Mouse (Mus musculus) left cerebral cortex, postnatal 25 days (tissue): ENCODE results near the gene Ndufaf3. TPM values are rescaled to one million over a fixed set of nuclear protein-coding genes. Genes with fewer than 3 reads are reported as not detected.
"Not testable (repeated sequence)": the region's sequence is repeated elsewhere in the genome, so short reads cannot be mapped to it uniquely, and the experiment has no call there.

Source experiments
- DNase-seq, 2 experiments: peaks; one replicate each; pipeline ENCODE4 v3.0.0; 2022; ENCODE audit warnings: low spot score in 2 of 2, mixed read lengths in 1 of 2
- intact Hi-C: fragments of 180-260 bp; cut with DNase I; formaldehyde crosslinking; loops from one replicate; pipeline ENCODE4 v1.15.1; 2025
- total RNA-seq, 2 experiments: library from RNA; stranded (reverse); gene quantifications; 2 replicates each; pipeline ENCODE4 v1.2.3; 2021

The Ndufaf3 gene
- total RNA-seq, result 10 to 100 TPM; 53.1 to 58.2 TPM

GRCm38 (mm10) chr9:108566815-108567776, at the start of gene Ndufaf3:
Ndufaf3 (minus strand) TSS chr9:108567434.
- DNase-seq, result peak; percentile 96 to 98
- intact Hi-C loops, result loop anchor here (2.0 kb wide), 1 partner anchor 30 kb away; the partner anchor contains the start of gene P4htm

GRCm38 (mm10) chr9:108611488-108611887, 44.3 kb upstream of the Ndufaf3 start:
- peak in 1 of 2 experiments; percentile 75 for DNase-seq
- intact Hi-C loops, result no loop called here

DNA sequence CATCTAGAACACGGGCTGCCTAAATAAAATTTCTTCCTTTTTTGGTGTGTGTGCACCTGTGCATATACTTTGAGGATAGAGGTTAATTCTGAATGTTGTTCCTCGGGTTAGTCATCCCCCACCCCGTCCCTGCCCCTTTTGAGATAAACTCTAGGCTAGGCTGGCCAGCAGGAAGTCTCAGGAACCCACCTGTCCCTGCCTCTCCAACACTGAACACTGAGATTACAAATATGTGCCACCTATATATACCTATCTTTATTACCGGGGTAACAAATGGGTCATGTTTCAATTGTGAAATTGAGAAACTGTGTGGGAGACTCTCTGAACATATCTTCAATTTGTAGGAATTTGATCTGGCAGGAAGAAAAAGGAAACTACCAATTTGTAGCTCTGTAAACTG, 41.7 kb upstream of the Ndufaf3 start:
- DNase-seq, result no peak
- intact Hi-C loops, result no loop called here

DNA sequence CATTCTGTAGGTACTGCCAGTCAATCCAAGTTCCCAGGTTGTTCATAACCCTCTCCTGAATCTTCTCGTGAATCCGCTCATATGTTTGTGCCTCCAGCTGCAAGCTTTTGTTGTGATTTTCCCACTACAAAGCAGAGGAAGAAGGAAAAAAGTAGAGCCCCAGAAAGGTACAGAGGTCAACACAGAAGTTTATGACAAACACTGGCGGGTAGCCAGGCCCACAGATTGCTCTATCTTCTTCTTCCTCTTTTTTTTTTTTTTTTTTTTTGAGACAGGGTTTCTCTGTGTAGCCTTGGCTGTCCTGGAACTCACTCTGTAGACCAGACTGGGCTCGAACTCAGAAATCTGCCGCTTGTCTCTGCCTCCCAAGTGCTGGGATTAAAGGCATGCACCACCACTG, 40.7 kb upstream of the Ndufaf3 start:
- DNase-seq, intact Hi-C loops: not testable (repeated sequence)

DNA sequence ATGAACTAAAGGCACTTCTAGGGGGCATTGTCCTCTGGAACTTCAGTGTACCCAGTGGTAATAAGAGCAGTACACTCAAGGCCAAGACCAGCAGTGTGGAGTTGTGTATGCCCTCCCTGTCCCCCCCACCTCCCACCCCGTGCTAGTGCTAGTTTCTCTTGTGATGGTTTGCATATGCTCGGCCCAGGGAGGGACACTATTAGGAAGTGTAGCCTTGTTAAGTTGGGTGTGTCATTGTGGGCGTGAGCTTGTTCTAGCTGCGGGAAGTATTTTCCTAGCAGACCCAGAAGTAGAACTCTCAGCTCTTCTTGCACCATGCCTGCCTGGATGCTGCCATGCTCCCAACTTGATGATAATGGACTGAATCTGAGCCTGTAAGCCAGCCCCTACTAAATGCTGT, 34.8 kb upstream of the Ndufaf3 start:
- intact Hi-C loops, result no loop called here
- no peak for DNase-seq

- DNase-seq, result no peak
- intact Hi-C loops, result no loop called here
Observed at GRCm38 (mm10) chr9:108600011-108600410, 32.8 kb upstream of the Ndufaf3 start.

GRCm38 (mm10) chr9:108599021-108599566, 31.9 kb upstream of the Ndufaf3 start:
- intact Hi-C loops, result no loop called here
- DNase-seq, result no peak

- DNase-seq, result peak; percentile 84 to 85
- intact Hi-C loops, result loop anchor here (2.0 kb wide), 1 partner anchor 30 kb away; the partner anchor contains the start of gene Ndufaf3
Observed at GRCm38 (mm10) chr9:108596998-108597764, 29.9 kb upstream of the Ndufaf3 start, which contains the start of gene P4htm. P4htm (minus strand) TSS chr9:108597667.

DNA sequence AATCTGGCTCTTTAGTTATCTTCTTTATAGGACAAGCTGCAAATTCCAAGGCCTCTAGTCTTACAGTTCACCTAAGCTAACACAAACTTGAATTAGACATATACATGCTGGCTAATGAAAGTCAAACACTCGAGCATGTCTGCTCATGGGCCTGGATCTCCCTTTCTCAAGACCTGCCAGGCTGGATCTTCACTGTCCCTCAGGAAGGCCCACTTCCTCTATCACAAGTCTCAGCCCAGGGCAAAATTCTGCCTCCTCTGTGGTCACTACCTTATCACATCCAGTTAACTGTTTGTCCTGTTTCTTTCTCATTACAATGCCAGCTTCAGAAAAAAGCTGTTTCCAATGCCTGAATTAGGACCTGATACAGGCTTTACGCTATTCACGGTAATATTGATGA, 27.1 kb upstream of the Ndufaf3 start:
- no peak for DNase-seq
- intact Hi-C loops, result no loop called here

- no peak for DNase-seq
- intact Hi-C loops, result no loop called here
Observed at GRCm38 (mm10) chr9:108591462-108591861, 24.2 kb upstream of the Ndufaf3 start.

- peak in 1 of 2 experiments; percentile 27 for DNase-seq
- intact Hi-C loops, result no loop called here
Observed at GRCm38 (mm10) chr9:108589229-108589628, 22.0 kb upstream of the Ndufaf3 start.

DNA sequence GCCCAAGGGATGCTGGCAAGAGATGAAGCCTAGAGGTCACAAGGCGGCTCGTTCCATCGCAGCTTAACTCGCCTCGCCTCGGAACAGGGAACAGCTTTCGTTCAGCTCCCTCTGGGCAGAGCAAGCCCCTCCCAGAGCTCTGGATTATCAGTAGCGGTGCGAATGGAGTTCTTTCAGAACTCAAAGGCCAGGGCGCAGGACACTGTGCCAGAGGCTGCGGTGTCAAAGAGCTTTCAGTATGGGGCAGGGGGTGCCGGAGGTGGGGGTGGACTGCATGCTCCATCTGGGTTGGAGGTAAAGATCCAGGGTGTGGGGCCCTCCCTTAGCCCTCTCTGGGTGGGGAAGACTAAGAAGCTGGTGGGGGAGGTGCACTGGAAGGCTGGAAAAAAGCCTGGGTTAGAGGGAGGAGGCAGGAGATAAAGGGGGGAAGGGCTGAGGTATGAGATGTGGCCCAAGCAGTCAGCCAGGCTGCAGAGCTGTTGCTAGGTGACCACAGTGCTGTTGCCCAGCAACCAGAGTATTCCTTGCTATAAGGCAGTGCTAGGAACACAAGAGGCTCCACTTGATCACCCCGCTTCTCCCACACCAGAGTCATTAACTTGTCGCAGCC, 20.4 kb upstream of the Ndufaf3 start:
- peak; percentile 89 to 97 for DNase-seq
- intact Hi-C loops, result no loop called here

DNA sequence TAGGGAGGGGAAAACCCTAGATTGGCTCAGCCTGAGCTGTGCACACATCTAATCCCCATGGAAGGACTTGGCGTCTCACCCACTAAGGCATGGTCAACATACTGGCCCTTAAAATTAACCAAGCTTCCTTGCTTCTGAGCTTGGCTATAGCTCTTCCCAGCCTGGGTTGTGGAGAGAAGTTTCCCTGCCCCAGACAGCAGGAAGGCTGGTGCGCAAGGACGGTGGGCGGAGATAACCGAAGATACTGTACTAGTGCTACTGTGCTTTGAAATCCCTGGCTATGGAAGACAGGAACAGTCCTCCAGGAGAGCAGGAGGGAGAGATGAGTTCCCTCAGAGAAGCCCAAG, 12.1 kb upstream of the Ndufaf3 start:
- no peak for DNase-seq
- intact Hi-C loops, result no loop called here

- intact Hi-C loops, result no loop called here
- DNase-seq, result peak; percentile 92 to 95
Observed at GRCm38 (mm10) chr9:108578545-108579343, 11.5 kb upstream of the Ndufaf3 start, which contains the start of gene Wdr6. Wdr6 (minus strand) TSS chr9:108578739.

- intact Hi-C loops, result no loop called here
- peak in 1 of 2 experiments; percentile 47 for DNase-seq
Observed at GRCm38 (mm10) chr9:108577934-108578544, 10.8 kb upstream of the Ndufaf3 start.

DNA sequence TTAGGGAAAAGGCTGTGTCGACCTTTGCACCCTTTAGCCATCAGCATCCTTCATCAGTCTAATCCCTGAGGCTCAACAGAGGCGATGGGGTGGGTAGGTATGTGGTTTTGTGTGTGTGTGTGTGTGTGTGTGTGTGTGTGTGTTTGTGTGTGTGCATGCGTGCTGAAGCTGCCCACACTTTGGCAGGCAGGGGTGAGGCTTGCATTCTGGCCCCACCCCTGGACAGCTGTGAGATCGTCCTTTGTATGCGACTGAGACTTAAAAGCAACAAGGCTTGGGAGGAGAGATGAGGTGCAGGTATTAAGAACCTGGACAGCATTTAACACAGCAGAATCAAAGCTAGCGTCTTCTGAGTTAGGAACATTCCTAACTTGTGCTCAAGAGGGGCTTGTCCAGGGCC, 9.8 kb upstream of the Ndufaf3 start:
- no peak for DNase-seq
- intact Hi-C loops, result no loop called here

- intact Hi-C loops, result no loop called here
- DNase-seq, result no peak
Observed at GRCm38 (mm10) chr9:108575321-108576297, 8.4 kb upstream of the Ndufaf3 start.
